17 mouse cellular contexts compared by ENCODE assay signal in the genomic region with DNA sequence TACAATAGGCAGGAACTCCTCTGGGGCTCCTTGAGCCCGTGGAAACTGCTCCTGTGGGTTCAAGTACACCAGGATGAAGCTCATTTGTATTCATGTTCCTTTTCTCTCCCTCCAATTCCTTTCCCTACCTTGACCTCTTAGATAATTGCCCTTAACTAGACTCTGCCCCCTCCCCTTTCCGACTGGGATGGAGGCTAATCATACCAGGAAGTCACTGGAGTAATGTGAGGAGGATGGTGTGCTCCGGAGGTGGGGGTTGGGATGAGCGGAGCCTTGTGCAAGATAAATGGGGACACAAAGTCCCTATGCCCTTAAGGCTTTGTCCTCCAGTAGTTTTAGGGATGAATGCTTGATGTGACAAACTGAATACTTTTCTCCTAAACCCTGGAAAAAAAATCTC.
A peak's percentile ranks its signal among the peaks of the same experiment; 100 is the strongest.
DNase-seq lines count a peak whose midpoint lies in the region; ATAC-seq and TF ChIP-seq lines count a peak whose summit lies in the region.
"Had no signal": no experiment of that assay in that cellular context is flagged by ENCODE, and none has a peak within 500 bp of the region (broad histone marks: within the 10 kb centered on the region; RNA-seq: fewer than 3 reads in every experiment).

No protein-coding gene starts in this region.

- H3K27ac ChIP-seq in kidney, embryonic 15.5 days: no peak overlapping the region
- H3K27ac ChIP-seq in midbrain, embryonic 13.5 days: peak overlapping the region; percentile 35; the same call in 1 of the 2 replicates
- H3K27ac ChIP-seq in midbrain, embryonic 14.5 days (replicated peaks; ENCODE audit: low read depth, low read length): no peak overlapping the region
- H3K27ac ChIP-seq in embryonic facial prominence, embryonic 11.5 days (replicated peaks; ENCODE audit: low read depth, low read length): no peak overlapping the region
- no peak overlapping the region for H3K27ac ChIP-seq in layer of hippocampus, adult 2 months
- H3K27ac ChIP-seq: embryonic facial prominence, embryonic 15.5 days; forebrain, embryonic 13.5 days; heart, embryonic 13.5 days; limb, embryonic 13.5 days had no signal

- TF ChIP-seq CTCF in layer of hippocampus, adult 2 months (conservative IDR thresholded peaks at IDR 0.05): no peak

- peaks cover 17% of the 10 kb centered on the region for H3K4me1 ChIP-seq in kidney, embryonic 15.5 days
- H3K4me1 ChIP-seq in midbrain, embryonic 13.5 days (replicated peaks): peaks cover 36% of the 10 kb centered on the region
- peaks cover 18% of the 10 kb centered on the region for H3K4me1 ChIP-seq in midbrain, embryonic 14.5 days (ENCODE audit: control insufficient read depth, insufficient read depth, low read length)
- no peaks in the 10 kb centered on the region; the same call in 1 of the 2 replicates for H3K4me1 ChIP-seq in embryonic facial prominence, embryonic 11.5 days (ENCODE audit: control insufficient read depth, insufficient read depth, low read length)
- H3K4me1 ChIP-seq: embryonic facial prominence, embryonic 15.5 days had no signal

- ATAC-seq in kidney, embryonic 15.5 days (replicated peaks; ENCODE audit: low FRiP score): 0 out of 2 replicates have a peak, but pooled peaks have one; percentile 56
- no peak for ATAC-seq in midbrain, embryonic 13.5 days
- ATAC-seq in midbrain, embryonic 14.5 days (ENCODE audit: low FRiP score, low TSS enrichment): no peak
- ATAC-seq in embryonic facial prominence, embryonic 11.5 days (replicated peaks; ENCODE audit: insufficient number of reproducible peaks, low FRiP score, low TSS enrichment, low read depth): 0 out of 2 replicates have a peak, but pooled peaks have one; percentile 48
- ATAC-seq: forebrain, embryonic 13.5 days; liver, postnatal 0 days had no signal

- no peaks in the 10 kb centered on the region for H3K36me3 ChIP-seq in kidney, embryonic 15.5 days
- H3K36me3 ChIP-seq in midbrain, embryonic 13.5 days: no peaks in the 10 kb centered on the region
- no peaks in the 10 kb centered on the region for H3K36me3 ChIP-seq in midbrain, embryonic 14.5 days (ENCODE audit: control insufficient read depth, insufficient read depth, low read length)
- H3K36me3 ChIP-seq in embryonic facial prominence, embryonic 11.5 days (replicated peaks; ENCODE audit: control insufficient read depth, insufficient read depth, low read depth, low read length): no peaks in the 10 kb centered on the region
- H3K36me3 ChIP-seq: embryonic facial prominence, embryonic 15.5 days; heart, embryonic 13.5 days; limb, embryonic 13.5 days had no signal

- peaks cover 36% of the 10 kb centered on the region for H3K27me3 ChIP-seq in kidney, embryonic 15.5 days
- H3K27me3 ChIP-seq in midbrain, embryonic 13.5 days: peaks cover 3% of the 10 kb centered on the region; the same call in 1 of the 2 replicates
- H3K27me3 ChIP-seq in midbrain, embryonic 14.5 days (ENCODE audit: control insufficient read depth, insufficient read depth, low read length): no peaks in the 10 kb centered on the region
- H3K27me3 ChIP-seq in embryonic facial prominence, embryonic 11.5 days (ENCODE audit: control insufficient read depth, insufficient read depth, low read length): no peaks in the 10 kb centered on the region
- H3K27me3 ChIP-seq: embryonic facial prominence, embryonic 15.5 days; forebrain, embryonic 13.5 days; heart, embryonic 13.5 days had no signal

- 16% methylated on average over 4 of the region's 4 CpGs for WGBS in kidney, embryonic 15.5 days
- 51% methylated on average over 4 of the region's 4 CpGs for WGBS in midbrain, embryonic 13.5 days
- 29% methylated on average over 4 of the region's 4 CpGs for WGBS in midbrain, embryonic 14.5 days
- 32% methylated on average over 4 of the region's 4 CpGs for WGBS in embryonic facial prominence, embryonic 11.5 days

- H3K9ac ChIP-seq in kidney, embryonic 15.5 days: no peak overlapping the region
- no peak overlapping the region for H3K9ac ChIP-seq in midbrain, embryonic 13.5 days (replicated peaks)
- H3K9ac ChIP-seq in midbrain, embryonic 14.5 days (replicated peaks; ENCODE audit: low read length): no peak overlapping the region
- H3K9ac ChIP-seq in embryonic facial prominence, embryonic 11.5 days (replicated peaks; ENCODE audit: low read length): no peak overlapping the region
- H3K9ac ChIP-seq: embryonic facial prominence, embryonic 15.5 days; forebrain, embryonic 13.5 days; heart, embryonic 13.5 days; limb, embryonic 13.5 days; liver, postnatal 0 days had no signal

- no peak for DNase-seq in kidney, adult 8-10 months
- DNase-seq in midbrain, embryonic 14.5 days: no peak
- DNase-seq in embryonic facial prominence, embryonic 11.5 days (ENCODE audit: low spot score): peak; percentile 45
- peak; percentile 54 for DNase-seq in mesoderm, embryonic 11.5 days (ENCODE audit: low read depth, low spot score)
- DNase-seq in layer of hippocampus, adult 2 months (ENCODE audit: low spot score in 2 of 2): no peak
- DNase-seq in urinary bladder, postnatal 4 days (ENCODE audit: low spot score in 2 of 2): no peak
- DNase-seq: B cell, adult 2 months; cerebellum, postnatal 14 days; liver, postnatal 0 days; lung, postnatal 4 days; right cerebral cortex, postnatal 25 days had no signal

- H3K4me3 ChIP-seq in kidney, embryonic 15.5 days (replicated peaks): no peak overlapping the region
- H3K4me3 ChIP-seq in midbrain, embryonic 13.5 days (replicated peaks): no peak overlapping the region
- H3K4me3 ChIP-seq in midbrain, embryonic 14.5 days (replicated peaks; ENCODE audit: low read depth, low read length): no peak overlapping the region
- H3K4me3 ChIP-seq in embryonic facial prominence, embryonic 11.5 days (ENCODE audit: low read depth, low read length): no peak overlapping the region
- H3K4me3 ChIP-seq in layer of hippocampus, adult 2 months: no peak overlapping the region
- H3K4me3 ChIP-seq: embryonic facial prominence, embryonic 15.5 days; forebrain, embryonic 13.5 days; heart, embryonic 13.5 days; limb, embryonic 13.5 days had no signal

- no peaks in the 10 kb centered on the region for H3K9me3 ChIP-seq in kidney, embryonic 15.5 days (replicated peaks)
- no peaks in the 10 kb centered on the region for H3K9me3 ChIP-seq in midbrain, embryonic 13.5 days
- no peaks in the 10 kb centered on the region for H3K9me3 ChIP-seq in midbrain, embryonic 14.5 days (ENCODE audit: control insufficient read depth, low read length)
- no peaks in the 10 kb centered on the region for H3K9me3 ChIP-seq in embryonic facial prominence, embryonic 11.5 days (replicated peaks; ENCODE audit: control insufficient read depth, low read length)
- H3K9me3 ChIP-seq: embryonic facial prominence, embryonic 15.5 days; forebrain, embryonic 13.5 days; heart, embryonic 13.5 days; limb, embryonic 13.5 days had no signal

- no peak overlapping the region; the same call in 1 of the 2 replicates for H3K4me2 ChIP-seq in kidney, embryonic 15.5 days
- H3K4me2 ChIP-seq in midbrain, embryonic 13.5 days (replicated peaks): no peak overlapping the region
- no peak overlapping the region for H3K4me2 ChIP-seq in midbrain, embryonic 14.5 days (ENCODE audit: low read length)
- no peak overlapping the region for H3K4me2 ChIP-seq in embryonic facial prominence, embryonic 11.5 days (ENCODE audit: low read depth, low read length)
- H3K4me2 ChIP-seq: embryonic facial prominence, embryonic 15.5 days; forebrain, embryonic 13.5 days; heart, embryonic 13.5 days; limb, embryonic 13.5 days had no signal

Comparison
In these comparisons a context has a peak if more than half of its experiments do, and no peak if none do; other contexts are left out.
1. ATAC-seq: peak in kidney, embryonic 15.5 days (single experiment) and embryonic facial prominence, embryonic 11.5 days (single experiment); none in midbrain, embryonic 13.5 days (single experiment) and midbrain, embryonic 14.5 days (single experiment).
2. DNase-seq: peak in embryonic facial prominence, embryonic 11.5 days (single experiment) and mesoderm, embryonic 11.5 days (single experiment); none in kidney, adult 8-10 months (0 of 2), midbrain, embryonic 14.5 days (single experiment), layer of hippocampus, adult 2 months (0 of 2) and urinary bladder, postnatal 4 days (0 of 2).